10 mouse cellular contexts compared by ENCODE assay signal in the genomic region with DNA sequence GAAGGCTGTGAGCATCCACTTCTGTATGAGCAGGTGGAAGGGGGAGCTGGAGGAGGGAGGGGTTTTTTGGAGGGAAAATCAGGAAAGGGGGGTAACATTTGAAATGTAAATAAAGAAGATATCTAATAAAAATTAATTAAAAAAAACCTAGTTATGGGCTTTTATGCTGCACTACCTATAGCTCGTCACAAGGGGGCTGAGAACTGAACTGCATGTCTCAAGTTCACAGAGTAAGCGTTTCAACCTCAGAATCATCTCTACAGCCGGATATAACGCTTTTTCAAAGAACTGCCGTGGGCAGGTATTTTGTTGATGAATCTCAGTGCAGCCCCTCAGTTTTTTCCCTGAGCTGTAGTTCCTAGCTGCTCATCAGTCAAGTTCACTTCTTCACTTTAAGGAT. TPM values are rescaled to one million over a fixed set of nuclear protein-coding genes. Genes with fewer than 3 reads are reported as not detected.
A peak's percentile ranks its signal among the peaks of the same experiment; 100 is the strongest.
DNase-seq lines count a peak whose midpoint lies in the region; ATAC-seq and TF ChIP-seq lines count a peak whose summit lies in the region.
"Had no signal": no experiment of that assay in that cellular context is flagged by ENCODE, and none has a peak within 500 bp of the region (broad histone marks: within the 10 kb centered on the region; RNA-seq: fewer than 3 reads in every experiment).

No protein-coding gene starts in this region.

- H3K36me3 ChIP-seq in kidney, postnatal 0 days (ENCODE audit: insufficient read depth, low read length), result no peaks in the 10 kb centered on the region
- no peaks in the 10 kb centered on the region for H3K36me3 ChIP-seq in kidney, embryonic 14.5 days (ENCODE audit: control insufficient read depth, insufficient read depth, low read length)
- no peaks in the 10 kb centered on the region for H3K36me3 ChIP-seq in stomach, postnatal 0 days (ENCODE audit: control insufficient read depth, insufficient read depth, low read length)
- H3K36me3 ChIP-seq: liver, embryonic 13.5 days had no signal

- no peak for ATAC-seq in kidney, postnatal 0 days (replicated peaks; ENCODE audit: low FRiP score, low read depth)
- ATAC-seq in kidney, embryonic 14.5 days (ENCODE audit: low FRiP score, low TSS enrichment), result no peak
- no peak for ATAC-seq in stomach, postnatal 0 days (ENCODE audit: low FRiP score, low TSS enrichment)

- no peaks in the 10 kb centered on the region for H3K9me3 ChIP-seq in kidney, postnatal 0 days (replicated peaks; ENCODE audit: low read length)
- no peaks in the 10 kb centered on the region for H3K9me3 ChIP-seq in kidney, embryonic 14.5 days (ENCODE audit: control insufficient read depth, low read length)
- no peaks in the 10 kb centered on the region for H3K9me3 ChIP-seq in stomach, postnatal 0 days (ENCODE audit: control insufficient read depth, low read length)
- H3K9me3 ChIP-seq: liver, embryonic 13.5 days had no signal

- no peaks in the 10 kb centered on the region for H3K27me3 ChIP-seq in kidney, postnatal 0 days (ENCODE audit: insufficient read depth, low read length)
- H3K27me3 ChIP-seq in kidney, embryonic 14.5 days (ENCODE audit: control insufficient read depth, insufficient read depth, low read length), result no peaks in the 10 kb centered on the region
- H3K27me3 ChIP-seq in stomach, postnatal 0 days (ENCODE audit: control insufficient read depth, insufficient read depth, low read length), result no peaks in the 10 kb centered on the region
- H3K27me3 ChIP-seq: liver, embryonic 13.5 days had no signal

- H3K4me2 ChIP-seq in kidney, postnatal 0 days (ENCODE audit: low read length), result no peak overlapping the region
- no peak overlapping the region for H3K4me2 ChIP-seq in kidney, embryonic 14.5 days (replicated peaks; ENCODE audit: low read depth, low read length)
- no peak overlapping the region for H3K4me2 ChIP-seq in stomach, postnatal 0 days (replicated peaks; ENCODE audit: low read depth)
- H3K4me2 ChIP-seq: liver, embryonic 13.5 days had no signal

- H3K27ac ChIP-seq in kidney, postnatal 0 days, result no peak overlapping the region
- H3K27ac ChIP-seq in kidney, embryonic 14.5 days (ENCODE audit: low read depth, low read length), result no peak overlapping the region
- H3K27ac ChIP-seq in stomach, postnatal 0 days (replicated peaks), result no peak overlapping the region
- H3K27ac ChIP-seq: liver, embryonic 13.5 days had no signal

- DNase-seq in cerebellum, postnatal 10 days, result peak; percentile 34 to 51
- DNase-seq in cerebellum, postnatal 4 days (ENCODE audit: low spot score in 2 of 2), result no peak
- peak; percentile 68 for DNase-seq in kidney, postnatal 0 days (ENCODE audit: low spot score)
- peak; percentile 5 for DNase-seq in thymus, postnatal 14 days
- no peak for DNase-seq in thymus, postnatal 10 days (ENCODE audit: low spot score in 2 of 2)
- no peak for DNase-seq in stomach, postnatal 0 days (ENCODE audit: low spot score)
- no peak for DNase-seq in testis, postnatal 14 days (ENCODE audit: low spot score)
- DNase-seq: heart, adult 11 months; liver, embryonic 13.5 days had no signal

- TF ChIP-seq EP300 in stomach, postnatal 0 days (optimal IDR thresholded peaks at IDR 0.05), result no peak

- no peaks in the 10 kb centered on the region for H3K4me1 ChIP-seq in kidney, postnatal 0 days (replicated peaks; ENCODE audit: insufficient read depth, low read length)
- no peaks in the 10 kb centered on the region for H3K4me1 ChIP-seq in kidney, embryonic 14.5 days (ENCODE audit: control insufficient read depth, insufficient read depth, low read length)
- no peaks in the 10 kb centered on the region for H3K4me1 ChIP-seq in stomach, postnatal 0 days (replicated peaks; ENCODE audit: control insufficient read depth, insufficient read depth)
- H3K4me1 ChIP-seq: liver, embryonic 13.5 days had no signal

- no peak overlapping the region for H3K4me3 ChIP-seq in kidney, postnatal 0 days (replicated peaks; ENCODE audit: low read depth, low read length)
- no peak overlapping the region for H3K4me3 ChIP-seq in kidney, embryonic 14.5 days (ENCODE audit: low read length)
- H3K4me3 ChIP-seq in stomach, postnatal 0 days (ENCODE audit: low read depth, low read length), result no peak overlapping the region
- H3K4me3 ChIP-seq: liver, embryonic 13.5 days had no signal

- peak; percentile 68 for TF ChIP-seq CTCF in kidney, postnatal 0 days (IDR thresholded peaks at IDR 0.05; ENCODE audit: low read depth)
- TF ChIP-seq CTCF in stomach, postnatal 0 days (IDR thresholded peaks at IDR 0.05; ENCODE audit: low read depth), result peak; percentile 72

- no peak overlapping the region for H3K9ac ChIP-seq in kidney, postnatal 0 days (ENCODE audit: low read depth, low read length)
- H3K9ac ChIP-seq in kidney, embryonic 14.5 days (ENCODE audit: low read depth, low read length), result no peak overlapping the region
- no peak overlapping the region for H3K9ac ChIP-seq in stomach, postnatal 0 days (ENCODE audit: low read length)
- H3K9ac ChIP-seq: liver, embryonic 13.5 days had no signal

- 14% methylated on average over 5 of the region's 5 CpGs for WGBS in kidney, postnatal 0 days
- 28% methylated on average over 5 of the region's 5 CpGs for WGBS in kidney, embryonic 14.5 days
- WGBS in stomach, postnatal 0 days, result 14% methylated on average over 5 of the region's 5 CpGs

RNA-seq across cellular contexts. Expression of a gene that starts 15.1 kb away (rescaled TPM):
- 0.38 and 0.39 TPM in 2 replicates for polyA plus RNA-seq in kidney, postnatal 0 days (2015; fragmentation: Nextera tagmentation; extraction: Ambion mirVana)
- polyA plus RNA-seq in kidney, embryonic 14.5 days (2014; fragmentation: Nextera tagmentation; extraction: Ambion mirVana), result 0.96 and 1.4 TPM in 2 replicates
- 4.2 and 4.6 TPM in 2 replicates for polyA plus RNA-seq in stomach, postnatal 0 days (2015; fragmentation: Nextera tagmentation; extraction: Ambion mirVana)

Comparison
In these comparisons a context has a peak if more than half of its experiments do, and no peak if none do; other contexts are left out.
1. DNase-seq: peak in cerebellum, postnatal 10 days (2 of 2), kidney, postnatal 0 days (single experiment) and thymus, postnatal 14 days (single experiment); none in cerebellum, postnatal 4 days (0 of 2), thymus, postnatal 10 days (0 of 2), stomach, postnatal 0 days (single experiment) and testis, postnatal 14 days (single experiment).